Mouse (Mus musculus): ENCODE measurements around the gene Ubac2. TPM values are rescaled to one million over a fixed set of nuclear protein-coding genes. Genes with fewer than 3 reads are reported as not detected.

Ubac2 gene
- polyA plus RNA-seq, 1 experiment, result 21.6 TPM

GRCm38 (mm10) chr14:122012814-122013213 lies 134.4 kb downstream of the Ubac2 start:
- H3K4me1 ChIP-seq (ENCODE audit: control insufficient read depth, insufficient read depth, low read length), result peaks cover 14% of the 10 kb centered on the region
- peak overlapping the region; percentile 74 for H3K27ac ChIP-seq (ENCODE audit: control insufficient read depth, insufficient read depth, low read depth, low read length, poor library complexity)
- no peak for TF ChIP-seq CTCF (IDR thresholded peaks at IDR 0.05; ENCODE audit: control insufficient read depth, insufficient read depth, low read length)
- TF ChIP-seq POLR2A (IDR thresholded peaks at IDR 0.05; ENCODE audit: borderline replicate concordance, control insufficient read depth, low read depth, low read length), result no peak
- H3K4me3 ChIP-seq (replicated peaks; ENCODE audit: control insufficient read depth, low read depth, low read length), result no peak overlapping the region
- 56% methylated on average over 13 of the region's 13 CpGs for WGBS

GRCm38 (mm10) chr14:122013417-122013951 lies 135.1 kb downstream of the Ubac2 start:
- peak overlapping the region; percentile 83 for H3K27ac ChIP-seq (ENCODE audit: control insufficient read depth, insufficient read depth, low read depth, low read length, poor library complexity)
- H3K4me1 ChIP-seq (ENCODE audit: control insufficient read depth, insufficient read depth, low read length), result peaks cover 14% of the 10 kb centered on the region
- no peak overlapping the region for H3K4me3 ChIP-seq (replicated peaks; ENCODE audit: control insufficient read depth, low read depth, low read length)
- WGBS, result 4% methylated on average over 14 of the region's 14 CpGs
- TF ChIP-seq POLR2A (IDR thresholded peaks at IDR 0.05; ENCODE audit: borderline replicate concordance, control insufficient read depth, low read depth, low read length) (peak; percentile 56; the same call in 1 of the 2 replicates), CTCF (IDR thresholded peaks at IDR 0.05; ENCODE audit: control insufficient read depth, insufficient read depth, low read length) (no peak)

GRCm38 (mm10) chr14:122017958-122018357 lies 139.5 kb downstream of the Ubac2 start:
- 51% methylated on average over 2 of the region's 2 CpGs for WGBS
- Histone ChIP-seq H3K4me1 (ENCODE audit: control insufficient read depth, insufficient read depth, low read length) (peaks cover 5% of the 10 kb centered on the region; the same call in 1 of the 2 replicates), H3K27ac (ENCODE audit: control insufficient read depth, insufficient read depth, low read depth, low read length, poor library complexity) (no peak overlapping the region), H3K4me3 (replicated peaks; ENCODE audit: control insufficient read depth, low read depth, low read length) (no peak overlapping the region)
- TF ChIP-seq POLR2A (IDR thresholded peaks at IDR 0.05; ENCODE audit: borderline replicate concordance, control insufficient read depth, low read depth, low read length) (no peak), CTCF (IDR thresholded peaks at IDR 0.05; ENCODE audit: control insufficient read depth, insufficient read depth, low read length) (0 out of 2 replicates have a peak, but pooled peaks have one; percentile 7)

GRCm38 (mm10) chr14:122019389-122019788 lies 141.0 kb downstream of the Ubac2 start:
- no peak overlapping the region for H3K4me3 ChIP-seq (replicated peaks; ENCODE audit: control insufficient read depth, low read depth, low read length)
- TF ChIP-seq POLR2A (IDR thresholded peaks at IDR 0.05; ENCODE audit: borderline replicate concordance, control insufficient read depth, low read depth, low read length), result no peak
- no peak for TF ChIP-seq CTCF (IDR thresholded peaks at IDR 0.05; ENCODE audit: control insufficient read depth, insufficient read depth, low read length)
- 83% methylated on average over 2 of the region's 2 CpGs for WGBS
- H3K4me1 ChIP-seq (ENCODE audit: control insufficient read depth, insufficient read depth, low read length), result peaks cover 2% of the 10 kb centered on the region; the same call in 1 of the 2 replicates
- H3K27ac ChIP-seq (ENCODE audit: control insufficient read depth, insufficient read depth, low read depth, low read length, poor library complexity), result no peak overlapping the region

GRCm38 (mm10) chr14:122020567-122020966 lies 142.1 kb downstream of the Ubac2 start:
- Histone ChIP-seq H3K27ac (ENCODE audit: control insufficient read depth, insufficient read depth, low read depth, low read length, poor library complexity) (no peak overlapping the region), H3K4me3 (replicated peaks; ENCODE audit: control insufficient read depth, low read depth, low read length) (no peak overlapping the region), H3K4me1 (ENCODE audit: control insufficient read depth, insufficient read depth, low read length) (no peaks in the 10 kb centered on the region; the same call in 1 of the 2 replicates)
- WGBS, result 93% methylated on average over 6 of the region's 6 CpGs
- no peak for TF ChIP-seq POLR2A (IDR thresholded peaks at IDR 0.05; ENCODE audit: borderline replicate concordance, control insufficient read depth, low read depth, low read length)
- TF ChIP-seq CTCF (IDR thresholded peaks at IDR 0.05; ENCODE audit: control insufficient read depth, insufficient read depth, low read length), result no peak

- no peak for TF ChIP-seq POLR2A (IDR thresholded peaks at IDR 0.05; ENCODE audit: borderline replicate concordance, control insufficient read depth, low read depth, low read length)
- TF ChIP-seq CTCF (IDR thresholded peaks at IDR 0.05; ENCODE audit: control insufficient read depth, insufficient read depth, low read length), result no peak
- Histone ChIP-seq H3K27ac (ENCODE audit: control insufficient read depth, insufficient read depth, low read depth, low read length, poor library complexity) (no peak overlapping the region), H3K4me3 (replicated peaks; ENCODE audit: control insufficient read depth, low read depth, low read length) (no peak overlapping the region), H3K4me1 (ENCODE audit: control insufficient read depth, insufficient read depth, low read length) (no peaks in the 10 kb centered on the region; the same call in 1 of the 2 replicates)
- 58% methylated on average over 1 of the region's 1 CpGs for WGBS
These were observed 144.6 kb downstream of the Ubac2 start for GRCm38 (mm10) chr14:122023054-122023453.

GRCm38 (mm10) chr14:122023928-122024327 lies 145.5 kb downstream of the Ubac2 start:
- no peak overlapping the region for H3K4me3 ChIP-seq (replicated peaks; ENCODE audit: control insufficient read depth, low read depth, low read length)
- TF ChIP-seq POLR2A (IDR thresholded peaks at IDR 0.05; ENCODE audit: borderline replicate concordance, control insufficient read depth, low read depth, low read length) (no peak), CTCF (IDR thresholded peaks at IDR 0.05; ENCODE audit: control insufficient read depth, insufficient read depth, low read length) (no peak)
- H3K27ac ChIP-seq (ENCODE audit: control insufficient read depth, insufficient read depth, low read depth, low read length, poor library complexity), result no peak overlapping the region
- H3K4me1 ChIP-seq (ENCODE audit: control insufficient read depth, insufficient read depth, low read length), result peaks cover 2% of the 10 kb centered on the region; the same call in 1 of the 2 replicates

- TF ChIP-seq POLR2A (IDR thresholded peaks at IDR 0.05; ENCODE audit: borderline replicate concordance, control insufficient read depth, low read depth, low read length), result no peak
- TF ChIP-seq CTCF (IDR thresholded peaks at IDR 0.05; ENCODE audit: control insufficient read depth, insufficient read depth, low read length), result no peak
- 14% methylated on average over 11 of the region's 11 CpGs for WGBS
- no peak overlapping the region for H3K4me3 ChIP-seq (replicated peaks; ENCODE audit: control insufficient read depth, low read depth, low read length)
- H3K27ac ChIP-seq (ENCODE audit: control insufficient read depth, insufficient read depth, low read depth, low read length, poor library complexity), result peak overlapping the region; percentile 34
- H3K4me1 ChIP-seq (ENCODE audit: control insufficient read depth, insufficient read depth, low read length), result peaks cover 11% of the 10 kb centered on the region
These were observed 150.7 kb downstream of the Ubac2 start for GRCm38 (mm10) chr14:122028926-122029745.

All from bone marrow, adult 2 months (tissue).